Mouse (Mus musculus): ENCODE data around the gene Cabin1.

DNA sequence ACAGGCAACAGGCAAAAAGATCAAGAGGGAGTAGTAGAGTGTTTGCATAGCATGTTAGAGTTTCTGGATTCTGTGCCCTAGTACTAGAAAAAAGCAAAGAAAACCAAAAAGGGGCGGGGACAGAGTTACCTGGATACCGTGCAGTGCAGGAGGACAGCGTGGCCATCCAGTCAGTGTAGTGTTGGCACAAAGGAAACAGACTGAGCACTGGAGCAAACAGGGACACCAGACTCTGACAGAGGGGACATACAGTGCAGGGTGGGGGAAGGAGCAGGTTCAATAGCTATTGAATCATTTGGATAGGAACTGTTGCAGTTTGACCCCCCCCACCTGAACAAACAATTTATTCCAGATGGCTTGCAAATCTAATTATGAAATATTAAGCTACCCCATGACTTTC is 137.2 kb downstream of the Cabin1 start:
- TF ChIP-seq CTCF (IDR thresholded peaks at IDR 0.05) = no peak
- TF ChIP-seq EP300 (IDR thresholded peaks at IDR 0.05) = no peak
